Mouse (Mus musculus) liver, embryonic 11.5 days (tissue): ENCODE measurements around the gene Stat6. TPM values are rescaled to one million over a fixed set of nuclear protein-coding genes. Genes with fewer than 3 reads are reported as not detected.

ENCODE experiments used
- ATAC-seq: fragments of 200-750 bp; cut with Nextera tagmentation; replicated peaks from 2 replicates; pipeline ENCODE4 v1.8.0; 2017; ENCODE audit warnings: moderate number of reproducible peaks, mild to moderate bottlenecking, moderate TSS enrichment, moderate library complexity; ENCODE audit not compliant: low FRiP score
- DNase-seq: peaks from one replicate; pipeline ENCODE4 v3.0.0-alpha.2; 2017; ENCODE audit warnings: low spot score
- H3K27ac ChIP-seq: fragments of 300-500 bp; sonication (generic); 2 replicates; pipeline ENCODE4 v1.5.1; 2014; ENCODE audit warnings: mild to moderate bottlenecking, low read depth, low read length, control low read depth
- H3K27me3 ChIP-seq: fragments of 300-500 bp; sonication (generic); replicated peaks from 2 replicates; pipeline ENCODE4 v1.6.1; 2014; ENCODE audit warnings: low read length, mixed read lengths; ENCODE audit not compliant: control insufficient read depth, insufficient read depth
- H3K36me3 ChIP-seq: fragments of 300-500 bp; sonication (generic); 2 replicates; pipeline ENCODE4 v1.6.1; 2014; ENCODE audit warnings: mild to moderate bottlenecking, low read length, moderate library complexity, mixed read lengths; ENCODE audit not compliant: control insufficient read depth, insufficient read depth
- H3K4me1 ChIP-seq: fragments of 300-500 bp; sonication (generic); replicated peaks from 2 replicates; pipeline ENCODE4 v1.6.1; 2014; ENCODE audit warnings: low read length, mixed read lengths; ENCODE audit not compliant: control insufficient read depth, insufficient read depth
- H3K4me2 ChIP-seq: fragments of 300-500 bp; sonication (generic); 2 replicates; pipeline ENCODE4 v1.6.1; 2014; ENCODE audit warnings: mild to moderate bottlenecking, control low read depth, moderate library complexity
- H3K4me3 ChIP-seq: fragments of 300-500 bp; sonication (generic); 2 replicates; pipeline ENCODE4 v1.5.1; 2014; ENCODE audit warnings: low read depth, low read length, control low read depth
- H3K9ac ChIP-seq: fragments of 300-500 bp; sonication (generic); 2 replicates; pipeline ENCODE4 v1.6.1; 2014; ENCODE audit warnings: low read depth, low read length, control low read depth
- H3K9me3 ChIP-seq: fragments of 300-500 bp; sonication (generic); 2 replicates; pipeline ENCODE4 v1.6.1; 2016; ENCODE audit warnings: low read length, inconsistent platforms, mixed read lengths; ENCODE audit not compliant: control insufficient read depth
- WGBS: fragments of 180-500 bp; shearing (Covaris S2); extraction: QIAGEN DNeasy Blood & Tissue Kit; methylation state at CpG from one replicate; pipeline ENCODE4 v1.1.7; 2014; 5-methylcytosine and 5-hydroxymethylcytosine counted together
- polyA plus RNA-seq: library from polyadenylated mRNA; unstranded; fragments of >200 nt; fragmentation: Nextera tagmentation; extraction: Ambion mirVana; gene quantifications from 2 replicates; pipeline ENCODE4 v1.2.1, GENCODE M21; 2014

Gene Stat6
- polyA plus RNA-seq, 1 experiment from 2014 or later: 28.7 TPM

GRCm38 (mm10) chr10:127668093-127669050 lies 25.6 kb downstream of the Stat6 start, which contains the start of gene Nab2:
Nab2 (minus strand) TSS chr10:127668568.
- WGBS: 6% methylated on average over 40 of the region's 40 CpGs
- Histone ChIP-seq H3K4me3 (peak within 1 kb of the TSS; percentile 63), H3K27ac (peak within 1 kb of the TSS; percentile 89), H3K4me2 (peak within 1 kb of the TSS; percentile 93), H3K27me3 (peaks cover 53% of the 10 kb centered on the region), H3K9me3 (no peaks in the 10 kb centered on the region), H3K4me1 (peaks cover 35% of the 10 kb centered on the region), H3K9ac (peak within 1 kb of the TSS; percentile 46; the same call in 1 of the 2 replicates), H3K36me3 (no peaks in the 10 kb centered on the region)
- DNase-seq (peak; percentile 63), ATAC-seq (peak; percentile 30)

DNA sequence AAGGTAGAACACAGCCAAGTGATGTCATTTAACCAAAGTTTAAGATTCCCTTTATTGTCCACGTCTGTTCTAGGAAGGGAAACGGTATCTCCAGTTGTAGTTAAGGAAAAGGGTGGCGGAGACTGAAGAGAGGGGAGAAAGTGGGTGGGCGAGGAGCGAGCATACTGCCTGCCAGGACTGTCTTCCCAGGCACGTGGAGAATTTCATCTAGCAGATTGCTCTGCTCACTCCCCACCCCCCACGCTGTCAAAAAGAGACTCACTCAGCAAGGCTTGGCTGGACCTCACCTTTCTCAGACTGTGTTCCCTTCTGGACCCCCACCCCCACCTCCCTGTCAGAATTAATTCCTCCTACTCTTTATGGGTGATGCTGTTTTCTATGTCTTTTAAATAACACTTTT lies 26.4 kb downstream of the Stat6 start:
- no peak overlapping the region; the same call in 1 of the 2 replicates for H3K27ac ChIP-seq
- WGBS: 34% methylated on average over 7 of the region's 7 CpGs
- H3K9ac ChIP-seq: no peak overlapping the region

DNA sequence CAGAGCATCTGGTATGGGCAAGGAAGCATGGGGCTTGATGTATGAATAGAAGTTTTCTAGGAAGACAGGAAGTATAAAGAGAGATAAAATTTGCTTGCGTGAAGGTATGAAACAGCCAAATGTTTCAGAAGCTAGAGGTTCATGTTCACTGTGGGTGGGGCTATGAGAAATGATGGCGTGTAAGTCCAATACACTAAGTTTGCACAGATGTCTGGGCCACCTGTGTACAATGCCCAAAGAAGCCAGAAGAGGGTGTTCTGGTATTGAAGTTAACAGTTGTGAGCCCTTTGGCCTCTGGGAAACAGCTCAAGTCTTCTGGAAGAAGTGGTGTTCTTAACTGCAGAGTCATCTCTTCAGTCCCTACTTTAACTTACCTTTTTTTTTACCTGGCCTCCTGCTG lies 27.4 kb downstream of the Stat6 start:
- H3K4me3 ChIP-seq: no peak overlapping the region
- peaks cover 22% of the 10 kb centered on the region for H3K4me1 ChIP-seq
- DNase-seq: no peak
- H3K27me3 ChIP-seq: peaks cover 34% of the 10 kb centered on the region
- H3K36me3 ChIP-seq: no peaks in the 10 kb centered on the region
- ATAC-seq: no peak
- no peaks in the 10 kb centered on the region for H3K9me3 ChIP-seq
- H3K9ac ChIP-seq: no peak overlapping the region
- H3K4me2 ChIP-seq: no peak overlapping the region
- no peak overlapping the region for H3K27ac ChIP-seq
- WGBS: 67% methylated on average over 2 of the region's 2 CpGs

More for the DNA sequence above, 26.4 kb downstream of the Stat6 start:
- Histone ChIP-seq H3K36me3 (no peaks in the 10 kb centered on the region), H3K9me3 (no peaks in the 10 kb centered on the region), H3K27me3 (peaks cover 45% of the 10 kb centered on the region), H3K4me3 (no peak overlapping the region; the same call in 1 of the 2 replicates), H3K4me1 (peaks cover 29% of the 10 kb centered on the region), H3K4me2 (peak overlapping the region; percentile 93)
- DNase-seq (no peak), ATAC-seq (no peak)

DNA sequence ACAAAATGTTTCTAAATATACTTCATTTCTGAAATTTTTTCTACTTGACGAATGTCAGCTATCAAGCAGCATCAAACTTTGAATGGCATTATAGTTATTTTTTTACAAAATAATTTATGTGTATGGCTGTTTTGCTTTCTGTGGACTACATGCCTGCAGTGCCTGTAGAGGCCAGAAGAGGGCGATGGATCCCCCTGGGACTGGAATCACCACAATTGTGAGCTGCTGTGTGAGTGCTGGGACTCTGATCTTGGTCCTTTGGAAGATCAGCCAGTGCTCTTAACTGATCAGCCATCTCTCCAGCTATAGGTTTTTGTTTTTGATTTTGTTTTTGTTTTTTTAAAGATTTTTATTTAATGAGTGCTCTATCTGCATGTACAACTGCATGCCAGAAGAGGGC lies 28.5 kb downstream of the Stat6 start:
- no peak overlapping the region for H3K9ac ChIP-seq
- H3K4me3 ChIP-seq: no peak overlapping the region
- no peaks in the 10 kb centered on the region for H3K9me3 ChIP-seq
- no peaks in the 10 kb centered on the region for H3K36me3 ChIP-seq
- H3K27me3 ChIP-seq: peaks cover 23% of the 10 kb centered on the region
- DNase-seq (no peak), ATAC-seq (no peak)
- H3K4me1 ChIP-seq: peaks cover 19% of the 10 kb centered on the region
- WGBS: 27% methylated on average over 2 of the region's 2 CpGs
- H3K27ac ChIP-seq: no peak overlapping the region
- H3K4me2 ChIP-seq: no peak overlapping the region

GRCm38 (mm10) chr10:127674046-127674655 lies 31.4 kb downstream of the Stat6 start:
- Histone ChIP-seq H3K4me3 (no peak overlapping the region), H3K4me2 (no peak overlapping the region), H3K27ac (no peak overlapping the region), H3K4me1 (peaks cover 9% of the 10 kb centered on the region), H3K9ac (no peak overlapping the region), H3K36me3 (no peaks in the 10 kb centered on the region), H3K27me3 (no peaks in the 10 kb centered on the region), H3K9me3 (no peaks in the 10 kb centered on the region)
- WGBS: 87% methylated on average over 6 of the region's 6 CpGs
- DNase-seq (no peak), ATAC-seq (no peak)

DNA sequence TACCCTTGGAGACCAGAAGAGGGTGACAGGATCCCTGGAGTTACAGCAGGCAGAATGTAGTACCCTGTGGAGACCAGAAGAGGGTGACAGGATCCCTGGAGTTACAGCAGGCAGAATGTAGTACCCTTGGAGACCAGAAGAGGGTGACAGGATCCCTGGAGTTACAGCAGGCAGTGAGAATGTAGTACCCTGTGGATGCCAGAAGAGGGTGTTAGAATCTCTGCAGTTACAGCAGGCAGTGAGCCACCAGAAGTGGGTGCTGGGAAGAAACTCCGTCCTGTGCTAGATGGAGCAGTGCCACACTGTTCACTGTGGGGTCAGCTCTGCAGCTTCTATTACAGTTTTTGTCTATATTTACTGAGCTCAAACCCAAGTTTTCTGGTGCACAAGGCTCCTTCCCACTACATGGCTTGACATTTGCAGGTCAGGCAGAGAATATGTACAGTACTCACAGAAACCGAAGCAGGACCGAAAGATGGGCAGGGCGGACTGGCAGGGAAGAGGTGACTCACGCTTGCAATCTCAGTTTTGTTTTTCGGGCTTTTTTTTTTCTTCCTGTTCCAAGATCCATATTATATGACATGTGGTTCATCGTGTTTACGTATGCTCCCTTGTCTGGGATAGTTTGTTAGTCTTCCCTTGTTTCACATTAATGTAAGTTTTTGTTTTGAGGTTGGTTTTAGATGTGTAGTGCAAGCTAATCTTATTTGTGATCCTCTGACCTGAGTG lies 32.2 kb downstream of the Stat6 start:
- no peaks in the 10 kb centered on the region for H3K9me3 ChIP-seq
- H3K4me3 ChIP-seq: no peak overlapping the region
- peaks cover 3% of the 10 kb centered on the region; the same call in 1 of the 2 replicates for H3K4me1 ChIP-seq
- no peak overlapping the region for H3K27ac ChIP-seq
- DNase-seq (no peak), ATAC-seq (no peak)
- WGBS: 89% methylated on average over 8 of the region's 8 CpGs
- H3K36me3 ChIP-seq: no peaks in the 10 kb centered on the region
- H3K4me2 ChIP-seq: no peak overlapping the region
- H3K9ac ChIP-seq: no peak overlapping the region
- no peaks in the 10 kb centered on the region for H3K27me3 ChIP-seq

- Histone ChIP-seq H3K27ac (no peak overlapping the region; the same call in 1 of the 2 replicates), H3K4me1 (peaks cover 3% of the 10 kb centered on the region; the same call in 1 of the 2 replicates), H3K27me3 (no peaks in the 10 kb centered on the region), H3K9me3 (no peaks in the 10 kb centered on the region), H3K4me2 (peak overlapping the region; percentile 58), H3K4me3 (peak overlapping the region; percentile 87), H3K9ac (peak overlapping the region; percentile 3; the same call in 1 of the 2 replicates), H3K36me3 (no peaks in the 10 kb centered on the region)
- ATAC-seq (no peak), DNase-seq (no peak)
- 49% methylated on average over 5 of the region's 5 CpGs for WGBS
These were observed 33.1 kb downstream of the Stat6 start for GRCm38 (mm10) chr10:127675859-127676398.
